Mouse (Mus musculus) frontal cortex, adult (tissue): ENCODE data around the gene Hook2.

Experiments
- ATAC-seq: cut with Nextera tagmentation; 2 replicates; pipeline ENCODE4 v1.9.2; 2017; ENCODE audit warnings: mild to moderate bottlenecking, moderate library complexity, mixed read lengths; ENCODE audit not compliant: low TSS enrichment

The Hook2 gene

DNA sequence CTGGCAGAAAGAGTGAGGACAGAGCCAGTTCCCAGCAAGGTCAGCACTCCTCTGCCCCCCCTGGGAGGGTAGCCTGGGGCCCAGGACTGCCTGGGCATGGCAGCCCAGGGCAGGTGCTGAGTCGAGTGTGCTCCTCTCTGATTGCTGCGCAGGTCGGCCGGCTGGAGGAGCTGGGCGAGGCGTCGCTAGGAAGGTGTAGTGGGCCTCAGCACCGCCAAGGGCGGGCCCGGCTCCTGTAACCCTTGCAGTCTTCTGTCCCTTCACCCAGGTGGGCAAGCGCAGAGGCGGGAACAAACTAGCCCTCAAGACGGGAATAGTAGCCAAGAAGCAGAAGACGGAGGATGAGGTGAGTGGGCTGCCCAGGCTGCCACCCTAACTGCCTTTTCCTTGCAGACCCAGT, 38.9 kb downstream of the Hook2 start:
- ATAC-seq, result no peak

DNA sequence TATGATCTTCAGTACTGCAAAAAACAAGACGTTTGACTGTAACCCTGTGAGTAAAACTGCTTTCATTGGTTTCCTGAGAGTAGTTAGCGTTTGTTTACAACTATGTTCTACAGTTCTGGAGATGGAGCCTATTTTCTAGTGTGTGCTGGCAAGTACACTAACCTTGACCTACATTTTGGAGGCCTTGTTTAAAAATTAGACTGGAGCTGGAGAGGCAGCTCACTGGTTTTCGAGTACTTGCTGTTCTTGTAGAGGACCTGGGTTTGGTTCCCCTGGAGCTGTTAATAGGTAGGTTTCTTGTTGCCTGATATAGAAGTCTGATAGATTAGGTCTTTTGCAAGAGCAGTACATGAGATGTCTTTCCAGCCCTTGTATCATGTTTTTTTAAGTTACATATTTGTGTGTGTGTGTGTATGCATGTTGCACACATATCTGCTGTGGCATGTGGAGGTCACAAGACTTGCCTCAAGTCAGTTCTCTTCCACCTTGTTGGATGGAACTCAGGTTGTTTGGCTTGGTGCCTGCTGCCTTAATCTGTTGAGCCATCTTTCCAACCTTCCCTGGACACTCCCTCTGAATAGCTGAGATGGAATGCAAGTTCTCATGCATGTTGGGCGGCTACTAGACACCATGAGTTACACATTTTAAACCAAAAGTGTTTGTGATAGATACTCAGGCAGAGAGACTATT, 42.4 kb downstream of the Hook2 start:
- no peak for ATAC-seq

DNA sequence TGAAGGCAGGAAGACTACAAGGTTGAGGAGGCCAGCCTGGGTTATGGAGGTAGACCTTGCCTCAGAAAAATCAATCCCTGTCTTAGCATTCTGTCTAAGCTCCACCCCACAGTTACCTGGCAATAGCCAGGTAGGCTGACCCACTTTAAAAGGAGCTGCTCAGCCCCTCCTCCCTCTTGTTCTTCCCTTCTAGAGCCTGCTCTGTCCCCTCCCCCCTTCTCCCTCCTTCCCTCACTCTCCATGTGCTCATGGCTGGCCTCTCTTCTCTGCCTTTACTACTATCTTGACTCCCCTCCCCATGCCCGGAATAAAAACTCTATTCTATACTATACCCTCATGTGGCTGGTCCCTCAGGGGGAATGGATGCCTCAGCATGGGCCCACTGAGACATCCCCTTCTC, 43.5 kb downstream of the Hook2 start:
- ATAC-seq, result no peak

DNA sequence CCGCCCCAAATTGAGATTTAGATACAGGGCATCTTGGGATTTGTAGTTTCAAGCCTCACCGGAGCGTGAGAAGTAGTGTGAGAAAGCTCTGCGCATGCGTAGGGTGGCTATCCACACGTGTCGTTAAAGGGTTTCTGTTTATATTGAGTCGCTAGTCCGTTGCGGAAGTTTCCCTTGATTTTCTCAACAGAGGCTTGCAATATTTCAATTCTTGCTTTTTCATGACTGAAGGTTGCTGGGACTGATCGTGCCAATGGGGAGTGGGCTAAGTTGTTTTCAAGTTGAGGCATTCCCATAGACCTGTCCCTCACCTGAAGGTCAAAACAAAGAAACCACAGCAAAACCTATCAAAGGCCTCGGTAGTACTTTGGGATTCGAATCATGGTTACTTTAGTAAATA, 44.4 kb downstream of the Hook2 start:
- no peak for ATAC-seq

DNA sequence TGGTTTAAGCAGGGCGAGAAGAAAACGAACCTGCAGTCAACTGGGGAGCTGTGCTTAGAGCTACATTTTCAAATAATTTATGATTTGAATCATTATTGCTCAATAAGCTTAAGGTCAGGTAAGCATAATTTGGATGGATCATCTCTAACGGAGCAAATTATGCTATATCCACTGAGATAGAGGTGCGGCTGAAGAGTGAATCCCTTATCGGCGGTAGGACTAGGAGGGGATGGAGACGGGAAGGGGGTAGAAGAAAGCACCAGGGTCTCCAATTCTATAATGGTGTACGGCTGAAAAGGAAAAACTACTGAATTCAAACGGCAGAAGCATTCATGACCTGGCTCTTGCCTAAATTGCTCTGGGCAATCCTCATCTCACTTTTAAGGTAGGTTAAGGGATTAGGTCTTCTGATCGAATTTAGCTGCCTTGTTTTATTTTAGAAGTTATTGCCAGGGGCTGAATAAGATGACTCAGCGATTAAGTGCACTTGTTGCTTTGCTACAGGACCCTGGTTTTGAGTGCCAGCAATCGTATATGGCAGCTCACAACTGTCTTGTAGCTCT, 44.8 kb downstream of the Hook2 start:
- ATAC-seq, result no peak

DNA sequence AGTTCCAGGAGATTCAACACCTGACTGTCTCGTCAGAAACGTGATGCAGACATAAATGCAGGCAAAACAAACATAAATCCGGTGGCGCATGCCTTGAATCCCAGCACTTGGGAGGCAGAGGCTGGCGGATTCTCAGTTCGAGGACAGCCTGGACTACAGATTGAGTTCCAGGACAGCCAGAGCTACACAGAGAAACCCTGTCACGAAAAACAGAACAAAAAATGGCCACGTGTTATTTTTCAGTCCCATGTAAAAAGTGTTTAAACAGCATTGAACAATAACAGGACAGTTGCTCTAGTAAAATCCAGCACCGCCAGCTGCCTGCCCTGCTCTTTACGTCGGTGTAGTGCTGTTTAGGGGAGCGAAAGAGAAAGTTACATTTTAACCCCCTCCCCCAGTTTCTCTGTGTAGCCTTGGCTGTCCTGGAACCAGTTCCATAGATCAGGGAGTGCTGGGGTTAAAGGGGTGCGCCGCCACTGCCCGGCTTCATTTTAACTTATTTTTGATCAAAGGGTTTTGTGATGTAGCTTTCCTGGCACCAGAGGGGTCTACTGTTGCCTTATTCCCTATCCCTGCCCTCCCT, 45.4 kb downstream of the Hook2 start:
- no peak for ATAC-seq

DNA sequence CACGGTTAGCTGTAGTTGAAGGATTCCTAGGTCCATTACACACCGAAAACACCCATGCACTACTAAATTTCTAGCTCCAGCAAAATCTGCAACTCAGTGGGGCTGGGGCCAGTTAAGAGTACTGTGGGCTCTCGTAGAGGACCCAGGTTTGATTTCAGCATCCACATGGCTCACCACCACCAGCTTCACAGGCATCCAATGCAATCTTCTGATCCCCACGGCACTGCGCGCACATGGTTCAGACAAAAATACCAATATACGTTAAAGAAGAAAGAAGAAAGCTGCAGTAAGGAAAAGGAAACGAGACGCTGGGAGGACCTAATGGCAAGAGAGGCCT, 45.9 kb downstream of the Hook2 start:
- no peak for ATAC-seq

DNA sequence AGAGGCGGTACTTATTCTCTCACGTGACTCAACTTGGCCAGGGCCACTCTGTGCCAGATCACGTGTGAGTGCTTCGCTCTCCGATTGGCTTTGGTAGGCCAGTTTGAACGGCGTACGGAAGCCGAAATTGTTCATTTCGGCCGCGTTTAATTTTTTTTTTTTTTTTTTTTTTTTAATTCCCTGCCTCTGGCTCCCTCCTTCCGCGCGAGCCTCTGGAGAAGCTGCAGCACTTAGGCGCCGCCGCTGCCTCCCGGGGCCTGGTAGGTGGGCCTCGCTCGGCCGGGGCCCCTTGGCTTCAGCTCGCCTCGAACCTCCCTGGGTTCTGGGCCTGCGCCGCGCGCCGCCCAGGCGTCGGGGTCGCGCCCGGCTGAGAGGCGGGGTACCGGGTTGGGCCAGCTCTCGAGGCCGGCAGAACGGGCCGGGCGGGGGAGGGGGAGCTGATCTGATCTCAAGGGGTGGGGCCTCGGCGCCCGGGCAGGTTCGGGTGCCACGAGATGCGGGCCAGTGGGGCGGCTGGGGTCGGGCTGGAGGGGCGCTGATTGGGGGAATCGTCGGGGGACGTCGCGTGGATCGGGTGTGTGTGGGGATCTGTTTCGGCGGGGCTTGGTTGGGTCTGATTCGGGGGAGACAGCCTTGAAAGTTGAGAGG, 46.4 kb downstream of the Hook2 start, which contains the start of gene Tnpo2:
Tnpo2 (plus strand) TSS at position 198 of the 648 bp plus-strand sequence.
- ATAC-seq, result peak; percentile 64

DNA sequence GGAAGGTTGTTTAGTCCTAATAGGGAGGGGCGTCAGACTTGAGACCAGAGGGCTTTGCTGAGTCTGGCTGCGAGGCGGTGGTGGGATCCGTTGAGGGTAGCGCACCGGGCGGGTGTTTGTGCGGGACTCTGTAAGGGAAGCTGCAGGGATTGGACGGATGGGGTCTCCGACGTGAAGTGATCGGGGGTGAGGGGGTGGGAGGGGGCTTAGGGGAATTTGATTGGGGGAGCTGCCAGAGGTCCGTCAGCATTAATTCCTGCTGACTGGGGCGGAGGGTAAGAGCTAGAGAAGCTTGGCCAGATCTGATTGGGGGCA, 46.9 kb downstream of the Hook2 start:
- no peak for ATAC-seq

DNA sequence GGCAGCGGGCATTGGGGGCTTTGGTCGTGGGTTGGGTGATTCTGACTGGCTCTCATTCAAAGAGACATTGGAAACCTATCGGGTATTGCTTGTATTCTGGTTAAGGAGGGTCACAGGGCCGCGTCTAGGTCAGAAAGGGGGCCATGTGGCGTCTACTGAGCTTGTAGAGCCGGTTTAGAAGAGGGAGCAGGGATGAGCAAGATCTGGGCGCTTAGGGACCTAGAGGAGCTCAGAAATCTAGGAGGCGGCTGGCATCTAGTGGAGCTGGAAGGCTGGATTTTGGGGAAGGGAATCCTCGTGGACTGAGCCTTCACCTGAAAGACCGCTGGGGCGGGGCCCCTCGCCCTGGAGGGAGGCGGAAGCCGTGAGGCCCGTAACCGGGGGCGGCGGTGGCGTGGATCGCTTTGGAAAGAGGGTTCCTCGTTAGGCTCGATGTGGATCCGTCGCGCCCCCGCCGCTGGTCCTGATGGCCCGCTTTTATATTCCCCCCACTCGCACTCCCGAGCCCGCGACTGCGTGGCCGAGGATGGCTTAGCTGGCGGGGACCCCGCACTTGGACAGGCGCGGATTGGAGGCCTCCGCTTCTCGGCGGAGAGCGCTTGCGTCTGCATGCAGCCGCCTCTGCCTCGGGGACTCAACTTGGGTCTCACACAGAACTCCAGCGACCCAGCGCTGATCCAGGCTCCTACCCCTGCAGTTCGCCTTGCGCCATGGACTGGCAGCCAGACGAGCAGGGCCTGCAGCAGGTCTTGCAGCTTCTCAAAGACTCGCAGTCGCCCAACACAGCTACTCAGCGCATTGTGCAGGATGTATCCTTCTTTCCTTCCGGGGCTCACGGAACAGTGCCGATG, 47.5 kb downstream of the Hook2 start:
- ATAC-seq, result peak; percentile 21; the same call in 1 of the 2 replicates

DNA sequence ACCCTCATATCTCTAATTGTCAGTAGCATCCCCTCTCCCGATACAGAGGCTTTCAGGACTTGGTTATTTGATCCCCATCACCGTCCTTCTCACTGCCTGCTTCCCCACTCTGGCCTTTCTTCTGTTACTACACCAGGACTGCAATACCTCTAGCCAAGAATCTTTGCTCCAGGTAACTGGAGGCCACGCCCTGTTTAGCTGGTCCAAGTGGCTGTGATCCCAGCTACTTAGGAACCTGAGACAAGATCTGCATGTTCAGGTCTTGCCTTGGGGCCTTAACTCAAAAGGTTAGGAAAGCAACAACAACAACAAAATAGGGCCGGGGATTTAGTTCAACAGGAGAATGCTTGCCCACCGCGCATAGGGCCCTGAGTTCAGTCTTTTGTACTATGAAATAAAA, 53.2 kb downstream of the Hook2 start:
- no peak for ATAC-seq
